Mouse (Mus musculus): ENCODE results near the gene Tppp2.

DNA sequence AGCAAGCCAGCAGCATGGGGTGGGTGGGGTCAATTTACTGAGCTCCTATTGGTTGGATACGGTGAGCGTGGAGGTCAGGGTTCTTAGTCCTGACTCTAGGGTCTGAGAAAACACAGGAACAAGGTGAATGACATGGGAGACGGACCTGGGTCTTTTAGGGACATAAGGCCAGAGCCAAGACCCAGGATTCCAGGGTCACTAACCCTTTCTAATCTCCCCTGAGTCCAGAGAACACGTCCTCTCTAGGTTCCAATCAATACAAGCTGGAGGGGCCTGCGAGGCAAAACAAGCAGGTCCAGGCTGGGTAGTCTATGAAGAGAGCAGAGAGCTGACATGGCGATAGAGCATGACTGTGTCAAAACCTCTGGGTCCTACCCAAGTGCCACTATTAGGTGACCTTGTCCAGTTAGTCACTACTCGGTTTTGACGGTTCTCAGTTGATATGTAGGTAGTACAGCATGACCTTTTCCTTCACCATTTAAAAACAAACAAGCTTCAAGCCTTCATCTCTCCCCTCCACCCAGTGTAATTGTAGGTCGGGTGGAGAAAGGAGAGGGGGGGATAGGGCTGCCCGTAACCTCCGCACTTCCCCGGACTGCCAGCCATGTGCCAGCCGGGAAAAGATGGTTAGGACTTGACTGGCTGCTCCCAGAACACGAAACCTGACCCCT, 5.7 kb upstream of the Tppp2 start:
- TF ChIP-seq CHD2 (IDR thresholded peaks at IDR 0.05; ENCODE audit: low read depth, low read length) (no peak), ZC3H11A (IDR thresholded peaks at IDR 0.05; ENCODE audit: borderline replicate concordance, low read depth, low read length) (no peak), MAFK (IDR thresholded peaks at IDR 0.05; ENCODE audit: insufficient read depth, low read depth, low read length) (no peak), ZNF384 (IDR thresholded peaks at IDR 0.05; ENCODE audit: low read depth, low read length) (no peak)

All from ES-E14 (cell line).